Mouse (Mus musculus) embryonic facial prominence, embryonic 14.5 days (tissue): ENCODE data around the gene Hsbp1. TPM values are rescaled to one million over a fixed set of nuclear protein-coding genes. Genes with fewer than 3 reads are reported as not detected.
"Not testable (repeated sequence)": the region's sequence is repeated elsewhere in the genome, so short reads cannot be mapped to it uniquely, and the experiment has no call there.

Experiments
- ATAC-seq: fragments of 200-750 bp; cut with Nextera tagmentation; 2 replicates; pipeline ENCODE4 v1.8.0; 2017; ENCODE audit warnings: low read depth, moderate number of reproducible peaks, moderate TSS enrichment
- DNase-seq: peaks from one replicate; pipeline ENCODE4 v3.0.0-alpha.2; 2015; ENCODE audit warnings: low spot score
- H3K27ac ChIP-seq: fragments of 300-500 bp; sonication (generic); replicated peaks from 2 replicates; pipeline ENCODE4 v1.5.1; 2014; ENCODE audit warnings: low read depth, mild to moderate bottlenecking, low read length, moderate library complexity
- H3K27me3 ChIP-seq: fragments of 300-500 bp; sonication (generic); replicated peaks from 2 replicates; pipeline ENCODE4 v1.6.1; 2014; ENCODE audit warnings: low read length; ENCODE audit not compliant: control insufficient read depth, insufficient read depth
- H3K36me3 ChIP-seq: fragments of 300-500 bp; sonication (generic); 2 replicates; pipeline ENCODE4 v1.6.1; 2014; ENCODE audit warnings: low read length, mixed read lengths; ENCODE audit not compliant: control insufficient read depth, insufficient read depth
- H3K4me1 ChIP-seq: fragments of 300-500 bp; sonication (generic); 2 replicates; pipeline ENCODE4 v1.6.1; 2014; ENCODE audit warnings: antibody characterized with exemption, low read length; ENCODE audit not compliant: control insufficient read depth, insufficient read depth
- H3K4me2 ChIP-seq: fragments of 300-500 bp; sonication (generic); 2 replicates; pipeline ENCODE4 v1.6.1; 2014; ENCODE audit warnings: low read depth, mild to moderate bottlenecking, low read length, moderate library complexity, mixed read lengths
- H3K4me3 ChIP-seq: fragments of 300-500 bp; sonication (generic); 2 replicates; pipeline ENCODE4 v1.5.1; 2014; ENCODE audit warnings: low read depth, mild to moderate bottlenecking, low read length
- H3K9ac ChIP-seq: fragments of 300-500 bp; sonication (generic); 2 replicates; pipeline ENCODE4 v1.6.1; 2014; ENCODE audit warnings: low read depth, mild to moderate bottlenecking, low read length, moderate library complexity, mixed read lengths
- H3K9me3 ChIP-seq: fragments of 300-500 bp; sonication (generic); 2 replicates; pipeline ENCODE4 v1.6.1; 2016; ENCODE audit warnings: low read length; ENCODE audit not compliant: control insufficient read depth
- WGBS: fragments of 180-500 bp; shearing (Covaris S2); extraction: QIAGEN DNeasy Blood & Tissue Kit; methylation state at CpG from one replicate; pipeline ENCODE4 v1.1.7; 2014; 5-methylcytosine and 5-hydroxymethylcytosine counted together
- polyA plus RNA-seq: library from polyadenylated mRNA; unstranded; fragments of >200 nt; fragmentation: Nextera tagmentation; extraction: Ambion mirVana; gene quantifications from 2 replicates; pipeline ENCODE4 v1.2.1, GENCODE M21; 2014

The Hsbp1 gene
- polyA plus RNA-seq, 1 experiment from 2014 or later, result 345 TPM

DNA sequence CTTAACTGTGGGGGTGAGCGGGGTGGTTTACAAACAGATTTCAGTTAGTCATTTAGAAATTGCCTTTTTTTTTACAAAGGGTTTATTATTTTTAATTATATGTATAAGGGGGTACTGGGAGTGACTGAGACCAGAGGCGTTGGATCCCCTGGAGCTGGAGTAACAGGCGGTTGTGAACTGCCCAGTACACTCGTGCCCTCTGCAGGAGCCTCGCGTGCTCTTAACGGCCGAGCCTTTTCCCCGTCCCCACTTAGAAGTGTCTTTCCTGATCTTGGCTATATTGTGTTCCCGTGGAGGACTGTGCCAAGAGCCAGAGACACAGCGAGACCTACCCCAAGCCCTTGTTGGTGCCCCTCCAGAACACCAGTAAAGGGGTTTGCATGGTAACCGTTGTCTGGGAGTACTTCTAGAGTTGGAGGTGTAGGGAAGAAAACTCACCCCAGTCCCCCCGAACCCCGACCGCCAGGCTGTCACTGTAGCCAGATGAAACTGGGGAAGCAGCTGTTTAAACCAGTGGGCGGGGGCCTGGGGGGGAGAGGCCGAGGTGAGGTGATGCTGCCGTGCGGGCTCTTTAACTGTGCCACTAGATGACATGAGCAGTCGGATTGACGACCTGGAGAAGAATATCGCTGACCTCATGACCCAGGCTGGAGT lies 868 bp downstream of the Hsbp1 start:
- WGBS, result 53% methylated on average over 22 of the region's 22 CpGs
- peaks cover 36% of the 10 kb centered on the region for H3K36me3 ChIP-seq
- H3K9me3 ChIP-seq, result peaks cover 11% of the 10 kb centered on the region
- H3K4me1 ChIP-seq, result peaks cover 5% of the 10 kb centered on the region
- H3K4me3 ChIP-seq, result peak overlapping the region; percentile 72
- H3K27me3 ChIP-seq, result no peaks in the 10 kb centered on the region; the same call in 1 of the 2 replicates
- H3K27ac ChIP-seq, result no peak overlapping the region
- no peak for DNase-seq
- peak overlapping the region; percentile 85 for H3K9ac ChIP-seq
- peak overlapping the region; percentile 65 for H3K4me2 ChIP-seq
- no peak for ATAC-seq

DNA sequence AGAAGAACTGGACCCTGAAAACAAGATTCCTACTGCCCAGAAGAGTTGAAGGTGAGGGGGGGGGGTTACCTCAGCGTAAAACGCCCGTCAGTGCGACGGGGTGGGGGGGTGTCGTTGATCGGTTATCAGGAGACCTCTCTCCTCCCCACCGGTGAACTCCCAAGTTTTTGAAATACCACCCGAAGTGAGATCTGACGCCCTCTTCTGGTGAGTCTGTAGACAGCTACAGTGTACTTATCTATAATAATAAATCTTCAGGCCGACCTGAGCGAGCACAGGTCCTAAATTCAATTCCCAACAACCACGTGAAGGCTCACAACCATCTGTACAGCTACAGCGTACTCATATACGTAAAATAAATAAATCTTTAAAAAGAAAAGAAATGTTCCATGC lies 1.4 kb downstream of the Hsbp1 start:
- H3K4me1 ChIP-seq, result peaks cover 5% of the 10 kb centered on the region
- H3K27ac ChIP-seq, result no peak overlapping the region
- peak overlapping the region; percentile 65 for H3K4me2 ChIP-seq
- no peak overlapping the region for H3K4me3 ChIP-seq
- peaks cover 11% of the 10 kb centered on the region for H3K9me3 ChIP-seq
- H3K9ac ChIP-seq, result no peak overlapping the region
- DNase-seq, result no peak
- peaks cover 36% of the 10 kb centered on the region for H3K36me3 ChIP-seq
- WGBS, result 82% methylated on average over 15 of the region's 15 CpGs
- ATAC-seq, result no peak
- no peaks in the 10 kb centered on the region; the same call in 1 of the 2 replicates for H3K27me3 ChIP-seq

DNA sequence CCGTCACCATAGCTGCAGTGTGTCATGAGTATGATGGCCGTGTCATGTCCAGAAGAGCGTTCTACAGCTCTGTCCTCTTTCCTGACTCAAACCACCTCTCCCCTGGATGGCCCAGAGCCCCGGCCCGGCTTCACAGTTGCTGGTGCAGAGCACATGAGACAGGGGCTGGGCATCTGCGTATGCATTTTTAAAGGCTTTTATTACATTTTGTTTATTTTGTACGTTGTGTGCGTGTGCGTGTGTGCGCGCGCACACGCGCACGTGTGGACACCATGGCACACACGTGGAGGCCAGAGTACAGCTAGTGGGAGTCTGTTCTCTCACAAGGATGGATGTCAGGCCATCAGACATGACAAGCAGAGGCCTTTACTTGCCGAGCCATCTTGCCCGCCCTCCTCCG lies 7.4 kb downstream of the Hsbp1 start:
- Histone ChIP-seq H3K9ac (no peak overlapping the region), H3K27ac (no peak overlapping the region), H3K4me2 (no peak overlapping the region), H3K27me3 (no peaks in the 10 kb centered on the region), H3K36me3 (peaks cover 32% of the 10 kb centered on the region), H3K4me3 (no peak overlapping the region), H3K9me3 (no peaks in the 10 kb centered on the region), H3K4me1 (no peaks in the 10 kb centered on the region)
- WGBS, result 91% methylated on average over 19 of the region's 19 CpGs
- no peak for ATAC-seq
- DNase-seq, result no peak

DNA sequence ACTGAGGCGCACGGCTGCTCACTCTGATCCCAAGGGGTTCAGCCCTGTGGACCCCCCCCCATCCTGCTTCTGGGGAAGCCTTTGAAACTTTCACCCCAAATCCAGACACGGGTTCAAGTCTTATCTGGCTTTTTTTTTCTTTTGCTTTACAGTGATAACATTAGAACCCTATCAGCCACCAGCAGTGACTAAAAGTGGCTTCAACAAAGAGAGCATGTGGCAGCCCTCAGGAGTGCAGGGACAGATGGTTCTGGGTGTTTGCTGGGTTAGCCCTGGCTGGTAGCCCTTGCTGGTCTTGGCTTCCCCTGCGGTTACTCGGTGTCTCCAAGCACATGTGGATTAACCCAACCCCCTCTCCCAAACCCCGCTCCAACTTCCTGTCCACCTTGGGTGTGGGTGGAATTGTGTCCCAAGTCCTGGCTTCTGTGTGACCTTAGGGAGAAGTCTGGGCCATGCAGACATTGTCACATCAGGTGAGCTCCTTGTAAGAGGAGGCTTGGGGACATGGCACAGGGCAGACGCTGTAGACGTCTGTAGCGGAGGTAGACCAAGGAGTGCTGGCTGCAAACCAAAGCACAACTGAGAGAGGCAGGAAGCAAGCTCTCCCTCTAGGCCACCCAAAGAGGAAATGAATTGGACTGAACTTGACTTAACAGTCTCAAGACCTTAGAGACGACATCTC lies 8.8 kb downstream of the Hsbp1 start:
- DNase-seq (no peak), ATAC-seq (no peak)
- peaks cover 17% of the 10 kb centered on the region for H3K36me3 ChIP-seq
- H3K27me3 ChIP-seq, result no peaks in the 10 kb centered on the region
- no peak overlapping the region for H3K27ac ChIP-seq
- no peak overlapping the region for H3K9ac ChIP-seq
- 79% methylated on average over 10 of the region's 10 CpGs for WGBS
- H3K9me3 ChIP-seq, result no peaks in the 10 kb centered on the region
- H3K4me2 ChIP-seq, result no peak overlapping the region
- H3K4me3 ChIP-seq, result no peak overlapping the region
- no peaks in the 10 kb centered on the region for H3K4me1 ChIP-seq

GRCm38 (mm10) chr8:119353659-119354023 lies 9.4 kb downstream of the Hsbp1 start:
- WGBS, result 88% methylated on average over 6 of the region's 6 CpGs
- H3K36me3 ChIP-seq, result peaks cover 12% of the 10 kb centered on the region
- H3K27ac ChIP-seq, result no peak overlapping the region
- no peaks in the 10 kb centered on the region for H3K4me1 ChIP-seq
- ATAC-seq (no peak), DNase-seq (no peak)
- no peak overlapping the region for H3K4me3 ChIP-seq
- no peak overlapping the region for H3K4me2 ChIP-seq
- H3K27me3 ChIP-seq, result no peaks in the 10 kb centered on the region
- H3K9ac ChIP-seq, result no peak overlapping the region
- no peaks in the 10 kb centered on the region for H3K9me3 ChIP-seq

DNA sequence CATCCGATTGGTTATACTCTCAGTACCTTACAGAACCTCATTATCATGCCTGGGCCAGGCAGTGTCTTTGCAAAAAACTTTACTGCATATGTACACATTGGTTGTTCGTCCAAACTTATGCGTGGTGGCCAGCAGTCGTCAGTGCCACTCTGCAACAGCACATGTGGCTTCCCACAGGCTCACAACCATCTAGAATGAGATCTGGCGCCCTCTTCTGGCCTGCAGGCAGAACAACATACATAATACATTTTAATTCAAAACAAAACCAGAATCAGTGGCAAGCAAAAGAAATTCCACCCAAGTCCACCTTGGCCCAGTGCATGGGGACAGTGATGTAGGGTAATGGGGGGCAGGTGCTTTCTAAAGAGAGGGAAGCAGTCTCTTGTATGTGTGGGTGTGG lies 12.3 kb downstream of the Hsbp1 start:
- DNase-seq, H3K4me2 ChIP-seq, H3K9ac ChIP-seq, H3K4me3 ChIP-seq, H3K4me1 ChIP-seq, H3K9me3 ChIP-seq, H3K36me3 ChIP-seq, H3K27me3 ChIP-seq, H3K27ac ChIP-seq, ATAC-seq: not testable (repeated sequence)
- WGBS, result 67% methylated on average over 5 of the region's 5 CpGs

DNA sequence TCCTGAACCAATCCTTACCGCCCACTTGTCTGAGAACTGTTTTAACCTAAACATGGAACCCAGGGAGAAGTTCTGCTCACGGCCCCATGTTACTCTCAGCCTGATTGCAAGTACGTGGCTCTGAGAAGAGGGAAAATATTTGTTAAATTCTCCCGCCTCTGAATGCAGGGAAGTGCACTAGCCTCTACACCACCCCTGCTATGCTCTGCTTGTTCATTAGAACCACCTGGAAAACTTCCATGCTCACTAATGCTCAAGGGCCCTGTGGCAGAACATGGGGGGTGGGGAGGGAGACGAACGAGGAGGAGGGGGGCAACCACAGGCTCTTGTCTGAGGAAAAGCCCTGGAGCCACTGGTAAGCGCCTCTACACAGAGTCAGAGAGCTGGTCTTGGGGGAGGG lies 13.9 kb downstream of the Hsbp1 start:
- Histone ChIP-seq H3K27ac (no peak overlapping the region), H3K9ac (no peak overlapping the region), H3K9me3 (no peaks in the 10 kb centered on the region), H3K36me3 (no peaks in the 10 kb centered on the region), H3K4me2 (no peak overlapping the region), H3K27me3 (no peaks in the 10 kb centered on the region), H3K4me3 (no peak overlapping the region), H3K4me1 (no peaks in the 10 kb centered on the region)
- peak; percentile 21 for DNase-seq
- no peak for ATAC-seq
- 41% methylated on average over 6 of the region's 7 CpGs for WGBS

- H3K4me2 ChIP-seq, result no peak overlapping the region
- 35% methylated on average over 13 of the region's 14 CpGs for WGBS
- H3K9ac ChIP-seq, result no peak overlapping the region
- no peak overlapping the region for H3K27ac ChIP-seq
- H3K27me3 ChIP-seq, result no peaks in the 10 kb centered on the region
- H3K4me3 ChIP-seq, result no peak overlapping the region
- ATAC-seq, result no peak
- no peaks in the 10 kb centered on the region for H3K9me3 ChIP-seq
- DNase-seq, result no peak
- no peaks in the 10 kb centered on the region for H3K4me1 ChIP-seq
- no peaks in the 10 kb centered on the region for H3K36me3 ChIP-seq
Measured at GRCm38 (mm10) chr8:119358836-119359235, 14.5 kb downstream of the Hsbp1 start.
